Mouse (Mus musculus): ENCODE results near the gene Ppp1ca. TPM values are rescaled to one million over a fixed set of nuclear protein-coding genes. Genes with fewer than 3 reads are reported as not detected.
A peak's percentile ranks its signal among the peaks of the same experiment; 100 is the strongest.

Gene Ppp1ca
- total RNA-seq, 2 experiments from 2014 or later, result 432 to 472 TPM

GRCm38 (mm10) chr19:4211891-4212588, 20.2 kb downstream of the Ppp1ca start:
- DNase-seq (ENCODE audit: low spot score in 2 of 2), result no peak

DNA sequence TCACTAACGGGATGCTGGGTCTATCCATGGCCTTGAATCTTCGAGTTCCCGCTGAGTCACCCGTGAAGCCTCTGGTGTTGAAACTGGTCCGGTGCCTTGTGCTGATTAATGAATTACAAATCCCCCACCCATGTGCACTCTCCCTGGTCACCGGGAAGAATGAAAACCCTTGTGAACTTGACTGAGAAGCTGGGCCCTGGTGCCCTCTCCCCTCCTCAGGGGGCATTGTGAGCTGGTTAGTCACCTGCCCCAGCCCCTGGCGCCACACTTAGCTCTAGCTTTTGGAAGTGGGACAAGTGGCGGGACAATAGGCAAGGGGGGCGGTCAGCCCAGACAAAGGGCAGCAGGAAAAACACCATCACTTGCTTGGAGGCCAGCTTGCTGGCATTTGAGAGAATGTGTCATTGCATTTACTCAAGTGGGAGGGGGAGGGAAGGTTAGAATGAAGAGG, 21.7 kb downstream of the Ppp1ca start:
- no peak for DNase-seq (ENCODE audit: low spot score in 2 of 2)

DNA sequence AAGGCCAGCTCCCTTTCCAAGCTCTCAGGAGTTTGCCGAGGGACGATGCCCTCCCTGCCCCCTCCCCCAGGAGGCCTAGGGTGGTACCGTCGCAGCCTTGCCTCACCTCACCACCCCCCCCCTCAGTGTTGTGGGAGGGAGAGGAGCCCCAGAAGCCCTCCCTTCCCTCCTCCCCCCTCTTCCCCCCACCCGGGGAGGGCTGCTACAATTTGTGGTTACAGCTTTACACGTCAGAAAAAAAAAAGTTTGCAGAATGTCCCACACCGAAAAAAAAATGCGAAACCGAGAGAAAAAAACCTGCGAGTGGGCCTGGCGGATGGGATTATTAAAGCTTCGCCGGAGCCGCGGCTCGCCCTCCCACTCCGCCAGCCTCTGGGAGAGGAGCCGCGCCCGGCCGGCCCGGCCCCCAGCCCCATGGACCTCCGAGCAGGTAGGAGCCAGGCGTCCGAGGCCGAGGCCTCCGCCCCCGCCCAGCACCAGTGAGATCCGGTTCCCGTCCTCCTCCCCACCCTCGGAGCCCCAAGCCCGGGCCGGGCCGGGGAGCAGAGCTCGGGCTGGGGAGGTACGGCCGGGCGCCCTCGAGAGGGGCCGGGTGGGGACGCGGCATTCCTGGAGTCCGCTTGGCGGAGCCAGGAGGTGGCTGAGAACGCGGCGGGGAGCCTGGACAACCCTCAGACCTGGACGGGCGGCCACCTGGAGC, 22.4 kb downstream of the Ppp1ca start, which contains the start of the genes Clcf1 and AC109138.7:
TSS of gene Clcf1 (plus strand) at position 168 of the 700 bp plus-strand sequence.
TSS of gene AC109138.7 (plus strand) at position 287 of the 700 bp plus-strand sequence.
- peak in 1 of 2 experiments; percentile 49 for DNase-seq (ENCODE audit: low spot score in 2 of 2)

- DNase-seq (ENCODE audit: low spot score in 2 of 2), result peak in 1 of 2 experiments; percentile 36
These were observed 23.0 kb downstream of the Ppp1ca start for GRCm38 (mm10) chr19:4214771-4215450.

DNA sequence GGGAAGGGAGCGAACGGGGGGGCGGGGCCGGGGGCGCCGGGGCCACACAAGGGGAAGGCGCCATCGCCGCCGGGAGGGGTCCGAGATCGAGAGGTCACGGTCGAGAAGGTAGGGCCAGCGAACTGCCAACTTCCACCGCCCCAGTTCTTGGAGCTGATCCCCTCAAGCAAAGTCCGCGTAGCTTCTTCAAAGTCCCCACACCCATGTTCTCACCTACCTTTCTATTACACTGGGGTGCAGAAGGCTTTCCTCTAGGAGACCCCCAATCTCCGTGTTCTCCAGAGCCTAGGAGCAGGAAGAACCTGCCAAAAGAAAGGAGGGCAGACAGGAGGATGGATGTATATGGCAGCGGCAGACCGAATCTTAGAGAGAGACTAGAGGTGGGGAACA, 23.6 kb downstream of the Ppp1ca start:
- no peak for DNase-seq (ENCODE audit: low spot score in 2 of 2)

- peak in 1 of 2 experiments; percentile 35 for DNase-seq (ENCODE audit: low spot score in 2 of 2)
These were observed 24.3 kb downstream of the Ppp1ca start for GRCm38 (mm10) chr19:4216041-4216685.

DNA sequence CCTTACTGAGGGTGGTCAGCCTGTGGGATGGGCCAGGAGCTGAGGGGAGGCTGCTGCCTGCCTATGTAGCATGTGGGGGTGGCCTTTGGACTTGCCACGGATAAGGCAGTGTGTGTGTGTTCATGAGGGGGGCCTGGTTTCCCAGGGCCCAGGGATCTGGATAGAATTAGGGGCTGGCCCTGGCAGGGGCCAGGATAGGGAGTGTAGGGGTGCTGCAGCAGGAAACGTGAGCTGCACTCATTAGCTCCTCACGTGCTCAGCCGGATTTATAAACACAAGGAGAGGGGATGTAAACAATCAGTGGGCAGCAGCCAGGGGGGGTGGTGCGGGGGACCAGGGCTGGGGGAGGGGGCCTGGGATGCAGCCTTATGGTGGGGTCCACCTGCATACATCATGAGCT, 25.3 kb downstream of the Ppp1ca start:
- no peak for DNase-seq (ENCODE audit: low spot score in 2 of 2)

DNA sequence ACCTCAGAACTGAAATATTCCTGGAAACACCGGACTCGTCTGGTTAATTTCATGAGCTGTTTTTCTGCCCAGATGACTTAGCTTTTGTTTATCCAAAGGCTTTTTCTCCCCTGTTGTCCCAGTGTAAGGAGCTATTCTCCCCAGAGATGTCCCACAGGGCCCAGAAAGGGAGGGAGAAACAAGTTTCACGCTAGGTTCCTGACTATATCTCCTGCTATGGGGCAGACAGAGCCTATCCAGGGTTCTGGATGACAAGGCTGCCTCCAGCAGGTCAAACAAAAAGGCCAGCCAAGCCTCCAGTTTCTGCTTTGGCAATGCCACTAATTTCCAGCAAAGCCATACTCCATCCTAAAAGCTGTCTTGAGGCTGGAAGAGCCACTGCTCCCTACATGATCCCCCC, 26.0 kb downstream of the Ppp1ca start:
- no peak for DNase-seq (ENCODE audit: low spot score in 2 of 2)

DNA sequence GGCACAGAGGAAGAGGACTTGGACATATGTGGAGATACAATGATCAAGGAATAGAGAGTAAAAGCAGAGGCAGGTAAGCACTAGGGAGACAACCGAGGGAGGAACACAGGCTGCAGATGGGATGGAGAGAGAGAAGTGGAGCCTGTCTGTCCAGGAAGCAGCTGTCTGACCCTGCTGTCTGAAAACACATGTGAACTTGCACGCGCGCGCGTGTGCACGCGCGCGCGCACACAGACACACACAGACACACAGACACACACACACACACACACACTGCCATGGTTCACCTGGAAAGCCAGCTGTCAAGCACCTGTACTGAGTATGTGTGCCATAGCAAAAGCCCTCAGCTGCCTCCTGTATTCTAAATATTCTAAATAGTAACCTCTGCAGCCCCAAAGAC, 26.4 kb downstream of the Ppp1ca start:
- no peak for DNase-seq (ENCODE audit: low spot score in 2 of 2)

DNA sequence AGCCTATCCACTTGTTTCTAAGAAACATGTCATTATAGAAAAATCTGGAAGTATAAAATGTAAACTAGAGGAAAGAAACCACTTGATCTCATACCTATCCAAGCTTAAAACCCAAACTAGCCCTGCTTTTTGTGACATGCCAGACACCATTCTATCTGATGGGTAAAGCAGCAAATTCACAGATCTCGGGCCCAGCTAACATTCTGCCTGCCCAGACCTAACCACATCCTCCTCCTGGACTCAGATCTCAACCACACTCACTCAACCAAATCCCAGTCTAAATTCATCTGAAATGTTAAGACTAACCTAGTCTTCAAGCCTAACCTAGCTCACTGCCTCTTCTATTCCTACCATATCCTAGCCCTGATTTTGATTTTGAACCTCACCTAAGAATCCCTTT, 26.9 kb downstream of the Ppp1ca start:
- DNase-seq (ENCODE audit: low spot score in 2 of 2), result no peak

GRCm38 (mm10) chr19:4219943-4220342, 28.1 kb downstream of the Ppp1ca start:
- no peak for DNase-seq (ENCODE audit: low spot score in 2 of 2)

DNA sequence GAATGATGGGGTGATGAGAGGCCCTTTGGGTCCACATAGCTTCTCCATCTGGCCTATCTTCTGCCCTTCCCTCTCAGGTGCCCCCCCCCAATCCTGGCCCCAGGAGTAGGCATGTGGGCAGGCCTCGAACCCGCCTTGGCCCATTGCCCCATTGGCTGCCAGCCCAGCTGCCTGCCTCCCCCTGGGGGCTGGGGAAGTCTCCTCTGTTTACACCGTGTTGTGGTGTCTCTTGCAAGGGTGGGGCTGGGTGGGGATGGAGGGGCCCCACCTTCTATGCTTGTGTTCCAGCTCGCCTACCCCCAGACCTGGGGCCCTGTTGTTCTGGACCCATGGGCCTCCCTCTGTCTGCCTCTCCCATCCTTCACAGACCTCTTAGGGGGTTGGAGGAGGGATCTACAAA, 28.6 kb downstream of the Ppp1ca start:
- no peak for DNase-seq (ENCODE audit: low spot score in 2 of 2)

DNA sequence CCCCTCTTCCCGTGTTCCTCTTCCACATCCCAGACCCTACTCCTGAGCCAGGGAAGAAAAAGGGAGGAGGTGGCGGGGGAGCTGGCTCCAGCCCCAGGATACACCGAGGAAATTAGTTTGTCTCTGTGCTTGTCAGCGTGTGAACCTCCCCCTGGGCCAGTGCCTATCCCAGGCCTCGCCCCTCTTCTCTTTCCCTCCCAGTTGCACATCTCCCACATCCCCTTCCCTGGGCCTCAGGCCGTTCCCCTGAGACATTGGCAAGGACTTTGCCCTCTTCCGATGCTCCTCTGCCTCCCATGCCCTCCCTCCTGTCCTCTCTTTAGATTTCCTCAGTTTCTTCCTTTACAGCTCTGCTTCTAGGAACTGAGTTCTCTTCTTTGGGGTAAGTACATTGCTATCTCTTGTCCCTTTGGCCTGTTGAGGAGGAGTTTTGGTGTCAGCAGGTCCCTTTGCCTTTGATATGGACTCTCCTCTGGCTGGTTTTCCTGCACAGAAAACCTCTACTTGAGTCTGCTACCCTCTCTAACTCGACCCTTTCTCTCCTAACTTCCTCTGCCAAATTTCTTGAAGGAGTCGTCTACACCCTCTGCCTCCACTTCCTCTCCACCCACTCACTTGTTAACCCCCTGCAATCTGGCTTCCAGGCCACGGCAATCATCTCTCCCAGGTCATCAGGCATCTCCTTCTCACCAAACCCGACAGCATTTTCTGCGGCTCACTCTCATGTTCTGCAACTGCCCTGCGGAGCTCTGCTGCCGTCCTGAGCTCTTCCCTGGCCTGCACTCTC, 29.3 kb downstream of the Ppp1ca start:
- DNase-seq (ENCODE audit: low spot score in 2 of 2), result no peak

DNA sequence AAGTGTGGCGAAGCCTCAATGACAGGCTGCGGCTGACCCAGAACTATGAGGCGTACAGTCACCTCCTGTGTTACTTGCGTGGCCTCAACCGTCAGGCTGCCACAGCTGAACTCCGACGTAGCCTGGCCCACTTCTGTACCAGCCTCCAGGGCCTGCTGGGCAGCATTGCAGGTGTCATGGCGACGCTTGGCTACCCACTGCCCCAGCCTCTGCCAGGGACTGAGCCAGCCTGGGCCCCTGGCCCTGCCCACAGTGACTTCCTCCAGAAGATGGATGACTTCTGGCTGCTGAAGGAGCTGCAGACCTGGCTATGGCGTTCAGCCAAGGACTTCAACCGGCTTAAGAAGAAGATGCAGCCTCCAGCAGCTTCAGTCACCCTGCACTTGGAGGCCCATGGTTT, 30.3 kb downstream of the Ppp1ca start:
- DNase-seq (ENCODE audit: low spot score in 2 of 2), result no peak

- DNase-seq (ENCODE audit: low spot score in 2 of 2), result no peak
These were observed 34.9 kb downstream of the Ppp1ca start for GRCm38 (mm10) chr19:4226779-4227178.

- no peak for DNase-seq (ENCODE audit: low spot score in 2 of 2)
These were observed 35.6 kb downstream of the Ppp1ca start for GRCm38 (mm10) chr19:4227446-4227845.

DNA sequence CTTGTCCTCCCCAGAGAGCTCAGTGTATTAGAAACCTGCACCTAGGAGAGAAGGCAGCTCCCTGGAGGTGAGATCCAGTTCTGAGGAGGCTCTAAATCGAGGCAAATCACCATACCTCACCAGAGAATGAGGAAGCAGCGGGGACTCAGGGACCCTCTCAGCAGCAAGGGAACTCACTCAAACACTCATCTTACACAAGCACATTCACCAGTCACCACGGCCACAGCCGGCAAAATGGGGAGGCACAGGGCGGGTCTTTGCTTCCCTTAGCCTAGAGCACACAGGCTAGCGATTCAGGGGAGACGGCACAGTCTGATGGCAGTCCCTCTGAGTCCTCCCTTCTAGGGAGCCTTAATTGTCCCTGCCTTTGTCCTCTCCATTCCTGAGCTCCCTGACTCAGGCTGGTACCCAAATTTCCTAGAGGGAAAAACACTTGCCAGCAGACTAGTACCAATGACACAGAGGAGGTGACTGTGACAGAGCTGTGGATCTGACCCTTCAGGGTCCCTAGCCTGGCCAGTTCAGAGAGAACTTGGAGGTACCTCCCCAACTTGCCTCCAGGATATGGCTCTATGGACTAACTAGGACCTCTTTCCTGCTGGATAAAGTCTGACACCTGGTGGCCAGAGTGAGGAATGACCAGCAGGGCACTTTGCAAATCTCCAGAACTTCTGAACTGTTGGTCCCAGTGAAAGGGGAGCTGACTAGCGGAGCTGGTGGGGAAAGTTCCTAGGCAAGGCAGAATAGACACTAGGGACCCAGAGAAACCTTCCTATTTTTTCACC, 36.2 kb downstream of the Ppp1ca start:
- peak; percentile 43 to 61 for DNase-seq (ENCODE audit: low spot score in 2 of 2)

DNA sequence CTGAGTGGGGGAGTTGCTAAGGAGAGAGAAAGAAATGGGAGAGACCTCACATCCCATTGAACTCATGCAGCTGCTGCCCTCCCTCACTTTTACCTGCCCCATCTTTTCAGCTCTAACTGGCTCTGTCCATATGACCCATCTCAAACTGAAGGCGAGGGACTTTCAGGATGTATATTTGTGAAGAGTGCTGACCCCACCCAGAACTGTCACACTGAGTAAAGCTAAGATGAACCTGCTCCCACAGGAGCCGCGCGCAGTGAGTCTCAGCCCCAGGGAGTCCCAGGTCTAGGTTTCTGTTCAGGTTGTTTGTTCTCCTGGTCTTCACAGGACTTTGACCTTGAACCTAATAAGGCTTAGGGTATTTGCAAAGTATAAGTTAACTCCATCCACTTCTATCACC, 37.0 kb downstream of the Ppp1ca start:
- DNase-seq (ENCODE audit: low spot score in 2 of 2), result no peak

DNA sequence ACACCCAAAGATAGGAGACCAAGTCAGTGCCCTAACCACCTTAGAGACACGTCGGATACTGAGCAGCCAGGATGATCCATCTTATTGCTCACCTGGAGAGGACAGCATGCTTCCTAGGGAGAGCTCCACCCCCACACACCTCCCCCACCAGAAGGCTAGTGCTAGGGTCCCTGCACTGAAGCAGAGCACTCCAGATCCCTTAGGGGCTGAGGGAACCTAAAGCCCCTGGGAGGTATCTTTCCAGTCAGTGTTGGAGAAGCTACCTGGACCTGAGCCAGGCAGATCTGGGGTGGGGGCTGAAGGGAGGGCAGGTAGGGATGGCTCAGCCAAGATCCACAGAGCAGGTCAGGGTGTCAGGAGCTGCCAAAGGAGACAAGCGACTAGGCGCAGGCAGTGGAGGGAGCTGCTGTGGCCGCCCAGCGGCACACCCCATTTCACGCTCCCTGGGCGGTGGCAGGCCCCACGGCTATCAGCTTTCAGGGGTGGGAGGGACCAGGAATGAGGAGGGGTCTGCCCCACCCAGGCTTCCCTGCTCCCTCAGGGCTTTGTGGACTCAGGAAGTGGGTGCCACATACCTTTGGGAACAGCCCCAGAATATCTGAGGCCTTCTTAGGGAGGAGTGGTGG, 37.7 kb downstream of the Ppp1ca start:
- no peak for DNase-seq (ENCODE audit: low spot score in 2 of 2)
